Mouse (Mus musculus) forebrain, embryonic 12.5 days (tissue): ENCODE measurements around the gene Rin2. TPM values are rescaled to one million over a fixed set of nuclear protein-coding genes. Genes with fewer than 3 reads are reported as not detected.

Experiments
- ATAC-seq: fragments of 200-750 bp; cut with Nextera tagmentation; 2 replicates; pipeline ENCODE4 v1.8.0; 2017; ENCODE audit warnings: moderate TSS enrichment; ENCODE audit not compliant: low FRiP score
- H3K27ac ChIP-seq: fragments of 300-500 bp; sonication (generic); 2 replicates; pipeline ENCODE4 v1.5.1; 2016; ENCODE audit warnings: mild to moderate bottlenecking
- H3K27me3 ChIP-seq: fragments of 300-500 bp; sonication (generic); 2 replicates; pipeline ENCODE4 v1.6.1; 2016; ENCODE audit warnings: mild to moderate bottlenecking
- H3K36me3 ChIP-seq: fragments of 300-500 bp; sonication (generic); replicated peaks from 2 replicates; pipeline ENCODE4 v1.6.1; 2016; ENCODE audit warnings: mild to moderate bottlenecking
- H3K4me1 ChIP-seq: fragments of 300-500 bp; sonication (generic); 2 replicates; pipeline ENCODE4 v1.6.1; 2016
- H3K4me2 ChIP-seq: fragments of 300-500 bp; sonication (generic); 2 replicates; pipeline ENCODE4 v1.6.1; 2016; ENCODE audit warnings: mild to moderate bottlenecking, moderate library complexity
- H3K4me3 ChIP-seq: fragments of 300-500 bp; sonication (generic); replicated peaks from 2 replicates; pipeline ENCODE4 v1.5.1; 2016; ENCODE audit warnings: mild to moderate bottlenecking
- H3K9ac ChIP-seq: fragments of 300-500 bp; sonication (generic); 2 replicates; pipeline ENCODE4 v1.6.1; 2016; ENCODE audit warnings: mild to moderate bottlenecking
- H3K9me3 ChIP-seq: fragments of 300-500 bp; sonication (generic); 2 replicates; pipeline ENCODE4 v1.6.1; 2016
- WGBS: fragments of 180-500 bp; shearing (Covaris S2); methylation state at CpG from one replicate; pipeline ENCODE4 v1.1.7; 2016; 5-methylcytosine and 5-hydroxymethylcytosine counted together
- polyA plus RNA-seq: library from polyadenylated mRNA; unstranded; fragments of >200 nt; fragmentation: Nextera tagmentation; extraction: Ambion mirVana; gene quantifications from 2 replicates; pipeline ENCODE4 v1.2.1, GENCODE M21; 2016

Gene Rin2
- polyA plus RNA-seq, 1 experiment from 2014 or later: 14.0 TPM

GRCm38 (mm10) chr2:145785758-145786617 is 111.0 kb downstream of the Rin2 start:
- Histone ChIP-seq H3K4me1 (peaks cover 17% of the 10 kb centered on the region), H3K4me3 (peak overlapping the region; percentile 31), H3K36me3 (no peaks in the 10 kb centered on the region), H3K27me3 (no peaks in the 10 kb centered on the region), H3K4me2 (peak overlapping the region; percentile 59), H3K9me3 (no peaks in the 10 kb centered on the region), H3K27ac (peak overlapping the region; percentile 51; the same call in 1 of the 2 replicates), H3K9ac (peak overlapping the region; percentile 39)
- under 1% methylated on average over 18 of the region's 18 CpGs for WGBS
- ATAC-seq: peak; percentile 68

GRCm38 (mm10) chr2:145786618-145786932 is 111.6 kb downstream of the Rin2 start:
- H3K9ac ChIP-seq: peak overlapping the region; percentile 39
- peak overlapping the region; percentile 31 for H3K4me3 ChIP-seq
- no peaks in the 10 kb centered on the region for H3K9me3 ChIP-seq
- peak overlapping the region; percentile 51; the same call in 1 of the 2 replicates for H3K27ac ChIP-seq
- H3K4me2 ChIP-seq: peak overlapping the region; percentile 59
- peaks cover 17% of the 10 kb centered on the region for H3K4me1 ChIP-seq
- no peaks in the 10 kb centered on the region for H3K36me3 ChIP-seq
- H3K27me3 ChIP-seq: no peaks in the 10 kb centered on the region
- 8% methylated on average over 3 of the region's 3 CpGs for WGBS
- ATAC-seq: no peak

DNA sequence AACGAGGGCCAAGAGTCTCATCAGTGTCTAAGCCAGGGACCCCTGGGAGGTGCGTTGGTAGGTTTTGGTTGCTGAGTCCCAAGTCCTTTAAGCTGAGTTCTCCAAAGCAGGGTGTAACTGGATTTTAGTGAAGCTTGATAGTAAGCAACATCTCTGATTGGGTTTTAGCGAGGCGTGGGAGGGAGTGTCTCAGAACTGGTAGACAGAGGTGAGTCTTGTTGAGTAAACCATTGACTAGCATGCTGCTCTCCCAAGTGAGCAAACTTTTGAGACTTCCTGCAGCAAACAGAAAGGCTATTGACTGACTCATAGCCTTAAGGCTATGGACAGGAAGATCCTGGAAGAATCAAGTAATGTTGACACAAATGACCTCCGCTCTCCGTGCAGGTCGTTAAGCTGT is 112.5 kb downstream of the Rin2 start:
- Histone ChIP-seq H3K9me3 (no peaks in the 10 kb centered on the region), H3K4me3 (no peak overlapping the region), H3K4me1 (peaks cover 17% of the 10 kb centered on the region), H3K36me3 (no peaks in the 10 kb centered on the region), H3K4me2 (no peak overlapping the region), H3K27me3 (no peaks in the 10 kb centered on the region), H3K9ac (no peak overlapping the region), H3K27ac (no peak overlapping the region)
- ATAC-seq: no peak
- WGBS: 79% methylated on average over 7 of the region's 7 CpGs

DNA sequence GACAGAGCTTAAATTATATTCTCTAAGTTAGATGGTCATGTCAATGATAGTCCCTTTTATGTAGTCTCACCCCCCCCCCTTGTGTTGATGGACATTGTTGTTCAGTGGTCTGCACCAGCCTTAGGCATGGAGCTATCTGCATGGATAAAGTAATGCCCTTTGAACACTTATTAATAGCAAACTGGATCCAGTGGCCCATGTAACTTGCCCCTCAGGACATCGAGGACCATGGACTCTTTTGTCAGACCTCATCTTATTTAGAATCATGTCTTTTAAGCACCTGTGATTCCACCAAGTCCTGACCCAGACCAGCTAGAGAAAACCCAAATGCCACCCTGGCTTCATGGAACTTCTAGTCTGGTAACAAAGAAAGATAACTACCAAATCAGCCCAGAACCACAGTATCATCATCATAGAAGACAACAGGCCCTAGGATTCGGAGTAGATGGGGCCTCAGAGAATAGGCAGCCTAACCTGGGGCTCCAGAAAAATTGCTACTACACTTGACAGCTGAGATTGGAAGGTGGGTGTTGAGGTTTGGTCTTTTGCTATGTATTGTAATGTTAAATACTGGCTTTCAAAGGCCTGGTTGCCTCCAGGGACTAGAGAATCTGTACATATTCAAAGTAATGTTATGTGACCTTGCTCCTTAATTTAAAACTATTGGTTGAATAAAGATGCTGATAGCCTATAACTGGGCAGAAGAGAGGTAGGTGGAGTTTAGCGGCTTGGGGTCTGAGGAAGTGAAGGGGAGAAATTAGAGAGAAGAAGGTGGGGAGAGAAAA is 113.7 kb downstream of the Rin2 start:
- Histone ChIP-seq H3K9me3 (no peaks in the 10 kb centered on the region), H3K36me3 (no peaks in the 10 kb centered on the region), H3K27me3 (no peaks in the 10 kb centered on the region), H3K4me3 (no peak overlapping the region), H3K9ac (no peak overlapping the region), H3K27ac (no peak overlapping the region), H3K4me2 (no peak overlapping the region), H3K4me1 (peaks cover 17% of the 10 kb centered on the region)
- 84% methylated on average over 3 of the region's 3 CpGs for WGBS
- ATAC-seq: no peak

GRCm38 (mm10) chr2:145793702-145794101 is 118.7 kb downstream of the Rin2 start:
- Histone ChIP-seq H3K4me3 (no peak overlapping the region), H3K27me3 (no peaks in the 10 kb centered on the region), H3K36me3 (no peaks in the 10 kb centered on the region), H3K9ac (no peak overlapping the region), H3K4me2 (no peak overlapping the region), H3K9me3 (no peaks in the 10 kb centered on the region), H3K27ac (no peak overlapping the region), H3K4me1 (no peaks in the 10 kb centered on the region)
- WGBS: 65% methylated on average over 1 of the region's 1 CpGs
- no peak for ATAC-seq

GRCm38 (mm10) chr2:145794318-145794954 is 119.4 kb downstream of the Rin2 start:
- Histone ChIP-seq H3K4me1 (no peaks in the 10 kb centered on the region), H3K4me3 (no peak overlapping the region), H3K9ac (no peak overlapping the region), H3K27ac (no peak overlapping the region), H3K9me3 (no peaks in the 10 kb centered on the region), H3K4me2 (no peak overlapping the region), H3K27me3 (no peaks in the 10 kb centered on the region), H3K36me3 (no peaks in the 10 kb centered on the region)
- WGBS: 26% methylated on average over 5 of the region's 5 CpGs
- ATAC-seq: peak; percentile 64; the same call in 1 of the 2 replicates

DNA sequence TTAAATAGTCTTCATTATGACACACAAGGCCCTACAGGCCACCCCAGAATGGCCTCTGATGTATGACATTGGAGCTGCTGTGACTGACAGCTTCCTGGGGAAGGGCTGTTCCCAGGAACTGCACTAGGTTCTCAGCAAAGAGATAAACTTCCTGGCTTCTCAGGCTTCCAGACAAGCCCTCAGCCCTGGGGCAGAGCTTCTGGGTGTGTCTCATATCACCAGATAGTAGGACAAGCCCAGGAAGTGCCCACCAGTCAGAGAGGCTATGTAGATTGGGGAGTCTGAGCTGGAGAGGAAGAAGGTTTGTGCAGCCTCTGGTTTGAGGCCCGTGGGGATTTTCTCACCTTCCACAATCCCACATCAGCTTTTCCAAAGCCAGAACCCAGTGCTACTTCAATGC is 122.8 kb downstream of the Rin2 start:
- Histone ChIP-seq H3K4me1 (no peaks in the 10 kb centered on the region), H3K27ac (no peak overlapping the region), H3K9me3 (no peaks in the 10 kb centered on the region), H3K36me3 (no peaks in the 10 kb centered on the region), H3K4me3 (no peak overlapping the region), H3K27me3 (no peaks in the 10 kb centered on the region), H3K4me2 (no peak overlapping the region), H3K9ac (no peak overlapping the region)
- 75% methylated on average over 1 of the region's 1 CpGs for WGBS
- no peak for ATAC-seq

DNA sequence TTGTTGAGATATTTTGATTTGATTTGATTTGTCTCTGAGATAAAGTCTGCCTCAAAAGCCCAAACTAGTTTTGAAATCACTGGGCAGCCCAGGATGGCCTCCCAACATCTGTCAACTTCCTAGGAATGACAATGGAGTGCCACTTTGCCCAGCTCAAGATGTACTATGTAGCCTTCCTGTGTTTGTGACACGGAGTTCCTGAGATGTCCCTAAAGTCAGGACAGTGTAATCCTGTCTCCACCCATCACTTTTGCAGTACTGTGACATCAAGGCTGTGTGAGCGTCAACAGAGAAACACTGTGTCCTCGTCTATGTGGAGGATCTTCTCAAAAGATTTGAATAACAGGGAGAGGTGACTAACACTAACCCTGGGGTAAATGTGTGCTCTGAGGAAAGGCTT is 123.9 kb downstream of the Rin2 start:
- Histone ChIP-seq H3K4me2 (no peak overlapping the region), H3K27ac (no peak overlapping the region), H3K4me3 (no peak overlapping the region), H3K9ac (no peak overlapping the region), H3K36me3 (no peaks in the 10 kb centered on the region), H3K27me3 (no peaks in the 10 kb centered on the region), H3K4me1 (no peaks in the 10 kb centered on the region), H3K9me3 (no peaks in the 10 kb centered on the region)
- WGBS: 74% methylated on average over 3 of the region's 3 CpGs
- ATAC-seq: no peak

GRCm38 (mm10) chr2:145801322-145802052 is 126.5 kb downstream of the Rin2 start:
- H3K9ac ChIP-seq: no peak overlapping the region
- H3K9me3 ChIP-seq: 0 out of 2 replicates have a peak, but pooled peaks cover 5% of the 10 kb centered on the region
- no peak overlapping the region for H3K4me3 ChIP-seq
- no peaks in the 10 kb centered on the region for H3K36me3 ChIP-seq
- H3K27me3 ChIP-seq: no peaks in the 10 kb centered on the region
- WGBS: 83% methylated on average over 9 of the region's 9 CpGs
- no peak for ATAC-seq
- H3K4me1 ChIP-seq: no peaks in the 10 kb centered on the region
- H3K27ac ChIP-seq: no peak overlapping the region
- no peak overlapping the region for H3K4me2 ChIP-seq

DNA sequence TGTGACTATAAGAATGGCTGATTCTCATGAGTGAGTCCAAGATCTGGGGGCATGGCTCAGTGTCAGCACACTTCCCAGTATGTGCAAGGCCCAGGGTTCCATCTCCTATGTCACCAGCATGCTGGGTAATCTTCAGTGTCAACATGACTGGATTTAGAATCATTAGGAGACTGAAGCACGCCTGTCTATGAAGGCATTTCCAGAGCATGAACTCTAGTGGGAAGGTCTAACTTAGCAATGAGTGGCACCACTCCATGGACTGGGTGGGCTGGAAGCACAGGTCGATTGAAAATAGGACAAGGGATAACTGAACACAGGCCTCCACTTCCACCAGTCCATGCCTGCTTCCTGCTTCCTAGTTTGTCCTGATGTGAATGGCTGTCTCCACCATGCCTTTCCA is 127.6 kb downstream of the Rin2 start:
- WGBS: 76% methylated on average over 2 of the region's 2 CpGs
- no peak overlapping the region for H3K4me2 ChIP-seq
- H3K4me1 ChIP-seq: no peaks in the 10 kb centered on the region
- no peak for ATAC-seq
- H3K9ac ChIP-seq: no peak overlapping the region
- H3K27ac ChIP-seq: no peak overlapping the region
- no peaks in the 10 kb centered on the region for H3K36me3 ChIP-seq
- H3K4me3 ChIP-seq: no peak overlapping the region
- H3K27me3 ChIP-seq: no peaks in the 10 kb centered on the region
- H3K9me3 ChIP-seq: 0 out of 2 replicates have a peak, but pooled peaks cover 5% of the 10 kb centered on the region

DNA sequence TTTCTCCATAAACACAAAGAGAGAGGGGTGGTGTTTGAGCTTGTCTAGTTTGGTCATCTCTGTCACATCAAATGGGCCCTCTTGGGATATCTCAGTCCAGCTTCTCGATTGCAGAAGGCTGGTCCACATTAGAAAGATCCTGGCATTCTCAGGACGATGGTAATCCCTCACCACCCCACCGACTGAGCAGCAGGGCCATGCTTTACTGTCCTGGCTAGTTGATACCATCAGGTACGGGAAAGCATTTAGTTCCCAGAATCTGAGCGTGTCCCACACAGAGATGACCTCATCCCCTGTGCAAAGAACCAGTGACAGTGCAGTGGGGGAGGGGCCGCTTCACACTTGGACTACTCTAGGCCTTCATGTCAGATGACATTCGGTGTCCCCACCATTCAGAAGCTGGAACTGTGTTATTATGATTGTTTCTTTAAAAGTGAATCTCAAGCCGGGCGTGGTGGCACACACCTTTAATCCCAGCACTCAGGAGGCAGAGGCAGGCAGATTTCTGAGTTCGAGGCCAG is 128.9 kb downstream of the Rin2 start:
- 88% methylated on average over 10 of the region's 10 CpGs for WGBS
- Histone ChIP-seq H3K4me1 (no peaks in the 10 kb centered on the region), H3K9ac (no peak overlapping the region), H3K9me3 (0 out of 2 replicates have a peak, but pooled peaks cover 5% of the 10 kb centered on the region), H3K4me2 (no peak overlapping the region), H3K27ac (no peak overlapping the region), H3K27me3 (no peaks in the 10 kb centered on the region), H3K4me3 (no peak overlapping the region), H3K36me3 (no peaks in the 10 kb centered on the region)
- ATAC-seq: no peak
